Mouse (Mus musculus) liver, embryonic 14.5 days (tissue): Measurements from ENCODE around the gene Scgn.

Experiments used
- CTCF ChIP-seq: IDR thresholded peaks from 2 replicates; pipeline ENCODE4 v1.5.1; 2016; ENCODE audit warnings: antibody characterized with exemption, low read depth, control low read depth
- EP300 ChIP-seq: IDR thresholded peaks from 2 replicates; pipeline ENCODE4 v1.6.1; 2016; ENCODE audit warnings: antibody characterized with exemption, low read depth

GRCm38 (mm10) chr13:23990451-23990850, 563 bp downstream of the Scgn start:
- no peak for TF ChIP-seq CTCF
- TF ChIP-seq EP300, result no peak
